Mouse (Mus musculus): ENCODE measurements around the gene Oscp1.

- TF ChIP-seq CTCF (IDR thresholded peaks at IDR 0.05; ENCODE audit: extremely low read depth, insufficient read depth, insufficient read length, insufficient replicate concordance) (peak; percentile 92), POLR2A (IDR thresholded peaks at IDR 0.05; ENCODE audit: low read depth, low read length) (no peak)
Measured at GRCm38 (mm10) chr4:126085996-126086576, 27.7 kb downstream of the Oscp1 start.
